Mouse (Mus musculus) adrenal gland, adult 8-10 months (tissue): ENCODE measurements at regions not wholly inside any gene's neighbourhood (a gene's known extent, or its start where the extent isn't known, plus 50 kb on each side); places are given as distances from the start of the nearest gene placed in this dataset.
"Not testable (repeated sequence)": the region's sequence is repeated elsewhere in the genome, so short reads cannot be mapped to it uniquely, and the experiment has no call there.

ENCODE experiments used
- DNase-seq: peaks from one replicate; pipeline ENCODE4 v3.0.0; 2022

DNA sequence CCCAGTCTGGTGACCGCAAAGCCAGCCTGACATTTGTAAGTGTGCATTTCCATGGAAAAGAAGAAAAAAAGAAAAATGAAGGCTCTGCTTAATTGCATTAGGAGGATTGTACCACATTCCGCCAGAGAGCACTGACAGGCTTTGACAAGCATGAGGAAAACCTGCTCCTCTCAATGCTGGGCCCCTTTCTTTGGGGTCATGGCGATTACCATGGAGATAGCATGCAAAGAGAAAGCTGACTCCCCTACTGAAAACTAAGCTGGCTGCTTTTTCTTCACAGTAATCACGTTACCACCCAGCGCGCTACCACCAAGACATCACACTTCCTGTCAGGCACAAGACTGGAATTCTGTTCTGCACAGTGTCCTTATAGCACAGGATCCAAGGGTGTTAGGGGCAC, 502.2 kb downstream of the Bnc2 start:
- DNase-seq = no peak

DNA sequence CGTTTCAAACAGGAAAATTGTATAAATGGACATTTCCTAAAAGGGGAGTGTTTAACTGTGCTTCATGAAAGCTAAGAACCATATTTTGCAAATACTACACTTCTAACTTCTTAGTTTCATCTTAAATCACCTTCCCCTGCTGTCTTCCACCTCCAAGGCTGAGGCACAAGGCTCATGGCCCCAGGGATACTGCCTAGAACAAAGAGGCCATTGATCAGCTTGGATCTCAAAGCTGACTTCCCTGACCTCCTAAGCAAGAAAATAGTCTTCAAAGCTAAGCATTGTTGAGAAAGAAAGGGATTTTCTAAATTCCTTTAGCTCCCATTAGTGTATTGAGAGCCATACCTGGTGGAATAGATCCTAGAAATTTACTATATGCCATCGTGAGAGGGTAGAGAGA, 501.6 kb downstream of the Bnc2 start:
- DNase-seq = no peak

DNA sequence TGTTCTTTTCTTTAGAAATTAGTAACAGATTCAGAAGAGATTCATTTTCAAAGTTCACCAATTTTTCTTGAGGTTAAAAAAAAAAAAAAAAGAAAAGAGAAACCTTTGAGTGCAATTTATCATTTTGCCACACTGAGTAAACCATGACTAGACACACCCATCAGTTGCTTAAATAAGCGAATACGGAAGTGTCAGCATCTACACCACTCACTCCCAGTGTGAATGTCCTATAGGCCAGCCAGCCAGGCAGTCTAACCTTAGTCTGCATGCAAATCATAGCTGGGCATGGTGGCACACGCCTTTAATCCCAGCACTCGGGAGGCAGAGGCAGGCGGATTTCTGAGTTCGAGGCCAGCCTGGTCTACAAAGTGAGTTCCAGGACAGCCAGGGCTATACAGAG, 498.6 kb downstream of the Bnc2 start:
- DNase-seq = not testable (repeated sequence)

DNA sequence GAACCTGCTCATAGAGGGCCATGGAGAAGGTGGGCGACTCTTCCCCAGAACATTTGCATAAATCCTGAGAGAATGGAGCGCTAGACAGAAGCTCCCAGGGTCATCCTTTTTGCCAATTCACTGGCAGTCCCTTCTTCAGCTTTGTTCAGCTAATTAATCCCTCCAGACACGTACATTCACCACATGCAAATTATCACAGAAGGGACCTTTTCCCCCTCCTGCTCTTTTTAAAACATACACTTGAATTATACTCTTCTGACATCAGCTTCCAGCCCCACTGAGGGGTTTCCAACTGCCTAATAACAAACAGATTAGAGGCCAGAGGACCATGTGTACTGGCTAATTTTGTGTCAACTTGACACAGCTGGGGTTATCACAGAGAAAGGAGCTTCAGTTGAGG, 497.2 kb downstream of the Bnc2 start:
- DNase-seq = no peak

DNA sequence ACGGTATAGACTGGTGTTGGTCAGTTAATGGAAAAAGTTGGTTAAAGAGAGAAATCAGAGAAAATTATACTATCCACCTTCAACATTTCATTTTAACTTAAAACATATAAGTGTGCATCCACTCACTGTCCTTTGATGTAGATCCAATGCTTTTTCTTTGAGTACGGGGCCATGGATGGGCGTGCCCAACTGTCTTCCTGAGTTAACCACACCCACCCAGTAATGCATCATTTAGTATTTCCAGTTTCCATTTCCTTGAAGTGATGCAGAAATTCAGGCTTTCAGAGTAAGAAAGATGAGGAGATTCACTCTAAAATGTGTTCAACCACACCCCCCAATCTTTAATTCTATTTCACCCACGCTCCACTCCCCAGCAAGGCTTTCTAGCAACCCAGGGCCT, 490.6 kb downstream of the Bnc2 start:
- DNase-seq = no peak

DNA sequence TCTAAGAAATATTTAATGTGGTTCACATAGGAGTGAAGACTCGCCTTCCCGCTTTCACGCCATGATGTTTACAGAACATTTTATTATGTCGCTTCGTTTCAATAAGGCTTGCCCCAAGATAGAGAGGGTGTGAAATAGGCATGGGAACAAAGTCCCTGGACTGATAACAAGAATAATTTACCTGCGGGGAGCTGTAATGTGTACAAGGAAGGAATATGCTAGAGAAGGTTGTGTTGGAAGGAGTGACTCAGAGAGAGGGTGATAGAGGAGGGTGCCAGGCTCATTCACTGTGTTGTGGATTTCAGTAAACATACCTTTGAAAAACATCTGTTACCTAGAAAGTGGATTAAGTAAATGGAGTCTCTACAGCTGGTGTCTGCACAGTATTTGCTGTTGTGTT, 490.2 kb downstream of the Bnc2 start:
- no peak for DNase-seq

DNA sequence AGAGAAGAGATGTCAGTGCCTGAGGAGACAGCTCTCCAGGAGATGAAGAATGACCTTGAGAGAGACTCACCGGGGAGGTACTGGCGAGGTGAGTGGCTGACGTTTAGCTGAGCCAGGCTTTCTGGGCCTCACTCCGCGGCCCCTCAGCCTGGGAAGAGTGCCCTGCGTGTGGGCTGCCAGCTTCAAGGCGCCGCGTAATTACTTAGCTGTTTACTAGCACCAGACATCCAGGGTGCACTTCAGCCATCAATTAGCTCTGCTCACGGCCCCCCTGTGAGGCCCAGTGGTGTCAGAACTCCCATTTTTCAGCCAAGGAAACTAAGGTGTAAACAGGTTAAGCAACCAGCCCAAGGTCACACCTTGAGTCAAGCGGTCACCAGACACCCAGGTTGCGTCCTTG, 485.8 kb downstream of the Bnc2 start:
- no peak for DNase-seq

DNA sequence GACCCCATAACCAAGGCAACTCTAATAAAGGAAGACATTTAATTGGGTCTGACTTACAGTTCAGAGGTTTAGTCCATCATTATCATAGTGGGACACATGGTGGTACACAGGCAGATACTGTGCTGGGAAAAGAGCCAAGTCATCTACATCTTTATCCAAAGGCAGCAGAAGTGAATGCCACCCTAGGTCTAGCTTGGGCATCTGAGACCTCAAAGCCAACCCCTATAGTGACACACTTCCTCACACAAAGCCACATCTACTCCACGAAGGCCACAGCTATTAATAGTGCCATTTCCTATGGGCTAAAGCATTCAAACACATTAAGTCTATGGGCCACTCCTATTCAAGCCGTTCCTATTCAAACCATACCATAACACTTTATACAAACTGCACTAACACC, 483.8 kb downstream of the Bnc2 start:
- no peak for DNase-seq

DNA sequence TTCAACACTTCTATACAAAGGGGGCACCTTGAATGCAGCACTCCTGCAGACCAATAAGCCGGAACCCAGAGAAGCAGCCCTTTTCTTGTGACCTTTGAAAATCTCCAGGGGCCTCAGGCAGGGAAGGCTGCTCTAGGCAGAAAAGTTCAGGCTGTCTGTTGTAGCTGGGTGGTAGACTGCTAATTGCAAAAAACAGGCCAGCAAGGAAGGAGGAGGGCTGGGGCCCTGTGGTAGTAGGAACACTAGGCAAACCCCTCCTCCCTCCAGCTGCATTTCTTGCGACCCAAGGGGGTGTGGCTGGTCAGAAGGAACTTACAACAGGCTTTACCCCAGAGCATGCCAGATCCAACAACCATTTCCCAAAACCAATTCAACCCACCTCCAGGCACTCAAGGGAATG, 482.8 kb downstream of the Bnc2 start:
- no peak for DNase-seq

DNA sequence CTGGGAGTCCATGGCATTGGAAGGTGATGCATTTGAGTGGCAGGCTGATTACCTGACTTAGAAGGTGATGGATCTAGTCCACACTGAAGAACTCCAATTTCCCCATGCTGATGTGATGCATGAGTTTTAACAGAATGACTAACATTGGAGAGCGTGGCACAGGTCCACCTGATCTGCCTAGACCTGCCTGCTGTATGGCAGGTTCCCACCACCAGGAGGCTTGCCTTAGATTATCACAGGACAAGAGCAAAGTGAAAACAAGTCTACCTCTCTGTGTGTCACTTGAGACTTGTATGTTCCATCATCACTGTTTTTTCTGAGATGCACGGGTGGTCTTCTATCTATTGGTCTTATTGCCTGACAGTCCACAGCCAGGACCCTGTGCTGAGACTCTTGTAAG, 478.3 kb downstream of the Bnc2 start:
- DNase-seq = no peak

DNA sequence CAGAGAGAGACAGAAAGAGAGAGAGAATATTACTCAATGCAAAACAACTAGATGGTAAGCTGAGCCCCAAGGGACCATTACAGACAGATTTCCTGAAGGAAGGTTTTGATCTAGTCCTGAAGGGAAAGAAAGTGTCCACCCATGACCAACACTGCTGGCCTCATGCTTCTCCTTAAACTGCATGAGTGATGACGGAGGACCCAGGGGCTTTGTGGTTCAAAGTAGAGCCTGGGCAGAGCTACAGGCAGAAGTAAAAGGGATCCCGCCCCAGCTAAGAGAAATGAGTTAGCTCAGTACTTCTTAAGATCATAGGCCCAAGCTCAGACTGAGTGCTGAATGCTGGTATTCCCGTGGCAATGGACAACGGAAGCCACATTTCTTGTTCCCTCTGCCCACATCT, 476.9 kb downstream of the Bnc2 start:
- DNase-seq = no peak

DNA sequence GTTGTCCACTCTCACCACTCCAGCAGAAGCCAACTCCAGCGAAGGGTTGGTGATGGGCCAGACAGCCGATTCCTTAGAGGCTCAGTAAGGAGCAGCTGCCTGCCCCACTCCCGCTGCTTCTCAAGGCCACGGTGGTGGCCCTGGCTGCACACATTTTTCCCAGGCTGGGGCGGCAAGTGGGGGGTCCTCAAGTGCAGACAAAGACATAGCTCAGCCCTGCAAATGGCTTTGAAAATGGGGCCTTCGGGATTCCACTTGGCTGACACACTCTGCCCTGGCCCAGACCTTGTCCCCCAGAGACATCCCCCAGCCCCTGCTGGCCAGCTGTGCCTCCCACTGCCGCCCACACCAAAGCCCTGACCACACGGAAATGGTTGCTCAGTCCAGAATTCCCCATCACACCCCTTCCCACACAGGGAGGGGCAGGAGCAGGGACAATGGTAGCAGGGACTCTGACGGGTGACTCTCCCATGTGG, 475.9 kb downstream of the Bnc2 start:
- DNase-seq = no peak

DNA sequence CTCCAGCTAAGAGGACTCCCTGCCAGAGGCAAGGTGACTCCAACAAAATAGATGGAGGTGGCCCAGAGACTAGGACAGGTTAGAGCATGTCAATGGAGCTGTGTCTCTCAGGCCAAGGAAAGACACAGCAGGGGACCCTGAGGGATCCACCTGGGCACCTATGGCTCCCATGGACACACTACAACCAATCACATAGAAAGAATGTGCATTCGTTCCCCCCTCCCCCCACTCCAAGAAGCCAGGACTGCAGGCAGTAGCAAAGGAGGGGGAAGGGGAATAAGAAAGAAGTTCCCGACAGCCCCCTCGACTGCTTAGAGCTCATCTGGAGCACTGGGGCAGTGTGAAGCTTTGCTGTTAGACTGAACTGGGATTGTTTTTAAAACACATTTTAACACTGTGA, 474.1 kb downstream of the Bnc2 start:
- DNase-seq = no peak

DNA sequence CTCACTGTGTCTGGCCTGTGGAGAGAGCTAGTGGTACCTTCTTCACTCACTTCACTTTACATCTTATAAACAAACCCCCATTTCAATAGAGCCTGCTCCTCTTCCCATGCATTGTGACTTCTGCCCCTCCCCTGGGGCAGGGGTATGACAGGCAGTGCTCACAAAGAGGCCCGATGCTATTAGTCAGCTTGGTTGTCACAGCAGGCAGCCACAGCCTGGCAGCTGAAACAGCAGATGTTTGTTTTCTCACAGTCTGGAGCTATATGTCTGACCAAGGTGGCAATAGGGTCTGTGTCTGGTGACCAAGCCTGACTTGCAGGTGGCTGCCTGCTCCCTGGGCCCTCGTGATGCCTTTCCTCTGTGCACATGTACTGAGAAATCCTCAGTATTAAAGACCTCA, 472.8 kb downstream of the Bnc2 start:
- no peak for DNase-seq

DNA sequence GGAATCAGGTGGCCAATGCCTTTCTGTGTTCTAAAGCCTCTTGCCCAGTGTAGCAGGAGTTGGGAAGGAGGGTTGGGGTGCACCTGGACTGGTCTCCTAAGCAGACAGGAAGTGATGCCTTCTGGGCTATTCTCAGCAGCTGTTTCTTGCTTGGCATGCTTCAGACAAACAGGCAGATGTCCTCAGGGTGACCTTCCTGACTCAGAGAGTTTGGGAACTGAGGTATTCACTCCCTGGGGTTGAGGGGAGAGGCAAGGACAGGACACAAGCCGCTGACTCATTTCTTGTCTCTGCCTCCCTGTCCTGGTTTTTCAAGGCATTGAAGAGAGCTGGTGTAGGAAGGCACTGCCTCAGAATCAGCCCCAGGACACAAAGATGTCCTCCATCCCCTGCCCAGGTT, 471.4 kb downstream of the Bnc2 start:
- peak; percentile 42 for DNase-seq

DNA sequence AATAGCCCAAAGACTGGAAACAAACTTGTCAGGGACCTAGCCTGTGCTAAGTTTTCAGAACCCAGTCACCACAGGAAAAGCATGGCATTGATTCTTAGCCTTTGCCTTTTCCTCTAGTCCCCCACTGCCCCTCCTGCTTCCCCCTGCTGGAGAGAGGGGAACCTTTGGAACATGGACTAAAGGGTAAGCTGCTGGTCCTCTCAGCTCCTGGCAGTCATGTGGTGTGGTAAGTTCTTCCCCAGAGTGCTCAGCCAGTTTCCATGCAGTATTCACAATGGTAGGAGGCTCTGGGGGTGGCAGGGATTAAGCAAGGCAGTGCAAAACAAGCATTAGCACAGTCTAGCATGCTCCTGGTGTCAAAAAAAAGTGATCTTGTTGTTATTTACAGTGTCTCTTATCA, 470.3 kb downstream of the Bnc2 start:
- DNase-seq = no peak

DNA sequence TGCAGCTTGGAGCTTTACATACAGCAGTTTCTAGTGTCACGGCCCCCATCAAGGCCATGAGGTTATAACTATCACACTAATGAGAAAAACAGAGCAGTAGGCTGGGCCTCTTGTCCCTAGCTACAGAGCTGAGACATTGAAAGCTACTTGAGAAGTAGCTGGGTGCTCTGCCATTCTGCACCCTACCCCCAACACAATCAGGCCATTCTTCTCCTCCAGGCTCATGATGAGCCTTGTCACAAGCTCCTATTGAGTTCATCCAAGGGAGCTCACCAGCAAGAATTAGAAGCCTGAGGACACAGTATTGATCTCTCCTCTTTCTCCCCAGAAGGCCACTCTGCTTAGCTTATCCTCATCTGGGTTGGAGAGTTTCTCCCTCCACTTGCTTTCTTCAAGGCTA, 466.9 kb downstream of the Bnc2 start:
- no peak for DNase-seq

DNA sequence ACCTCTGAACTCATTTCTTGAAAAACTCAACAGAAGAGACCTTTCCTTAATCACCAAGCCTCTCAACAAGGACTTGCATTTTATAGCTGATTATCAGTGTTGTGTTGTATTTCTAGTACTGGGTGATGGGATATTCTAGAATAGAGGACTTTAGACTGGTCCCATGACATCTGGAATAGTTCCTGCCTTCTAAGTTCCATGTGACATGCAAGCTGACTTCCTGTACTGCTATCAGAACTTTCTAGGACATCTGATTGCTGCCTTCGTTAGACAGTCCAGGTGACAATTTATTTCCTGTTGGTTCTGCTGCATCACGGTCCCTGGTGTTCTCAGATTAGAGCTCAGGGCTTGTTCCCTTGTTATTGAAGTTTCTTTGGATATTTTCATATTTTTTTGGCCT, 465.5 kb downstream of the Bnc2 start:
- no peak for DNase-seq

DNA sequence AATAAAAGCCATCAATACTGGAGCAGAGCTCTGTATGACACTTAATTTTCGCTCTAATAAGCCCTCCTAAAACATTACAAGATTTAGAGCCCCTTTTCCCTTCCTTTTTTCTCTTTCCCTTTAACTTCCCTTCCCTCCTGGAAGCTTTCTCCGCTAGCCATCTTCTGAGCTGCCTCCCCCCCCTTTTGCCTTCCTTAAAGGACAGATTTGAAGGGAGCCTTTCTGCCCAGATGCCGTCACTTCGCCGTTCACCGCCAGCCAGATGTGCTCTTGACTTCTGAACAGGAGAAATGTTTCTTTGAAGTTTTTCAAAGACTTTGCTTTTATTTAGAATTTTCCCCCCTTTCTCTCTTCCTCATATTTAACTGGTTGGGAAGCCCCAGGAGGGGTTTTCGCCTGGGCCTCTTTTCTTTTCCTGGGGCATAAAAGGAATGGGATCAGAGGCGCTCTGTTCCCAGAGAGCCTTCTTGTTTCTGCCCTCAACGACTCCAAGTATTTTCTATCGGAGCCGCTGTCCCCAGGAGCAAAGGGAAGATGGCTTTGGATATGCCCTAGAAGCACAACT, 463.7 kb downstream of the Bnc2 start:
- DNase-seq = no peak

DNA sequence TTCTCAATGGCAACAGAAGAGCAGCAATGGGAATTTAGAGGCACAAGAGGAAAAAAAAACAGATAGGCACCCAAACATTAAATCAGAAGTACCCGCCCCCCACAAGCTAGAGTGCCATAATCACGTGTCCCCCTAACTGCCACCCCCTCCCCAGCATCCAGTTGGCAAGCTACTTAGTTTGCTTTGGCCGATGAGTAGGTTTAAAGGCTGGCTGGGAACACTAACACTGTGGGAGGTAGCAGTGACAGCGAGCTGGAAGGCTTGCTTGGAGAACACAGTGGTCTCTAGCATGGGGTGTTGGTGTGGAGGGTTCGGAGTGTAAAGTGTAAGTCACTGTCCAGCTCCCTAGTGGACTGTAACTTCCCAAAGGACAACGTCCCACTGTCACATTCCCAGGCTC, 463.1 kb downstream of the Bnc2 start:
- no peak for DNase-seq

DNA sequence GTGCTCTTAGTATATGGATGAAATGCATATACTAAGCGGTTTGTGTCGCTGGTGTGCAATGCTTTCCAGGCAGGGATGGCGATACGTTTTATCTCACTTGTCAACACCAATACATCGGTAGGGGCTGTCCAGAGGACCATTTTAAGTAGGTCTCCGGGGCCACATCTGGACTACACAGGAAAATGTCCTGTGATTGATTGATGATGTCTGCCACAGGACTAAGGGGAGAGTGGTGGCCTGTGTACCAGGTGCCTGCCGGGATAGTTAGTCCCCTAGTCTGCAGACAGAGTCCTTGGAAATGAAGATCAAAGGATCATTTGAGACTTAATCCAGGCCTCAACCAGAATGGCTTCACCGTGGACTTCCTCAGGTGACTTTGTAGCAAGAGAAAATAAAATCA, 460.6 kb downstream of the Bnc2 start:
- no peak for DNase-seq

DNA sequence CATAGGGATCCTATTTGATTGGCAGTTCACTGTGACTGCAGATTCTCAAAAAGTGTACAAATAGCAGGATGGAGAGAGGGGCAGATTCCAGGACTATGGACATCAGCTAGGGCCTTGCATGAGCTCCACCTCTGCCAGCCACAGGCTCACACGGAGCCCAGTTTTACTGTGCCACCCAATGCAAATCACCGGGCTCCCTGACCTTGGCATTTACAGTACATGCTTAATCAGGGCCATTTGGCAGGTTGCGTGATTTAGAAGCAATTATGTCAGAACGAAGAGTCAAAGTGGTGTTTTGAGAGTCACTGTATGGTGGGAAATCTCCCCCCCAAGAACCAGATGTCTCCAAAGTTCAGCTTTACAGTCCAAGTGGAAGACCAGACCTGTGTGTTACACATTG, 456.1 kb downstream of the Bnc2 start:
- peak; percentile 63 for DNase-seq

DNA sequence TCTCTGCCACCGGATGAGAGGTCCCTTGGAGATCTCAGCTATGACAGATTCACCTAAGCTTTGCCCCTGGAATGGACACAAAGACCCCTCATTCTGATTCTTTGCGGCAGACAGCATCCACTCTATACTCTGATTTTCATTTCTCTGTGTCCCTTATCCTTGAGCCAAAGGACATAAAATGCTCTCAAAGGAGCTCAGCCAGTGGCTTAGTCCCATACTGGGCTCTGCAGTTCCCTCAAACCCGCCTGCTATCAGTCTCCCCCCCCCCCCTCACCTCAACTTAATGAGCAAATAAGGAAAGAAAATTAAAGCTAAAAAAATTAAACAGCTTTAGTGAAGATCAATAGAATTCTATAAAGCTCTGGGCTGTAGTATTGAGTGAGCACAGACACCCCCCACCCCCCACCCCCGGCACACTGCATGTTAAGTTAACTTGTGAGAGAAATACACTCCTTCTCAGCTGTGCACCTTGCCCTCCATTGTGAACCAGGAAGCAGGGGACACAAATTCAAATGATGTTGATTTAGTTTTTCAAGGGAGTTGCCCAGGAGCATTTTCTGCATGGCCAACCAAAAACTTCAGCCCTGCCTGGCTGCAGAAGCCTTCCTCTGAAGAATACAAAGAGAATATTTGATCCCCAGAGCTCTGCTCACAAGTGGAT, 452.9 kb downstream of the Bnc2 start:
- DNase-seq = no peak

DNA sequence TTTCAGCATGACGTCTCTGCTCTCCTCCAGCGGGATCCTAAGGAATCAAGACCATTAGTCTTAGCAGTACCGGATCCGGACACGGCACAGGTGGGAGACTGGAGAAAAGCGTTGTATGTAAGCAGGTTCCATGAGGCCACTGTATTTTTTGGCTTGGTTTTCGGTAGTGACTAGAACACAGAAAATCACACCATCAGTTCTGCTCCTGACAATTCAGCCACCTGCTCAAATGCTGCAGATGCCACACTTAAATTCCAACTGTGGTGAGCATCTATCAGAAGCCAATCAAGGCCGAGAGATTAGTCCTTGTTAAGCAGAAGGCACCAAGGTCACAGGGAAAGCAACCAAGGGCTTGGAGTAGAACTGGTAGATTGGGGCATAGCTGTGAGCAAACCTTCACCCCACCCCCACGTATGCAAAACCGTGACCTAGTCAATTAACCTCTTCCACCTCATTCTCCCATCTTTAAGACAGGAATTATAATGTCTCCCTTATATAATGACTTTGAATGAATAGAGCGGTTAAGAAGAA, 452.2 kb downstream of the Bnc2 start:
- DNase-seq = no peak

DNA sequence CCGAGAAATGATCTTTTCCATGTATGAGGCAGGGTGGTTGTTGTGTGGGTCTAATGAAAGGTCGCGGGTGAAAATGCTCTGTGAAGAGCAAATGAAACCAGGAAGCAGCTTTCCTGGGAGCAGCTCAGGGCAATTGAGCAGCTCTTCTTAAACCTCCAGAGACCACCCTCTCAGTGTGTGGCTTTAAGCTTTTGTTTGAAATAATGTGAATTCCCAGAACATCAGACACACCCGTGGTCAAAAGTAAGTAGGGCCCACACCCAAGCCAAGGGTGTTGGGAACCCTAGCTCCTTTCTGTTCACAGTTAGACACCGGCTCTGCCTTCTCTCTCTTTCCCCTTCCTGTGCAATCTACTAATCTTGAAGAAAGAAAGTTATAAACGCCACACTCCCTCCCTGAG, 450.5 kb downstream of the Bnc2 start:
- no peak for DNase-seq
